Mouse (Mus musculus): ENCODE measurements around the gene Rbm48. TPM values are rescaled to one million over a fixed set of nuclear protein-coding genes. Genes with fewer than 3 reads are reported as not detected.
A peak's percentile ranks its signal among the peaks of the same experiment; 100 is the strongest.

Gene Rbm48
- polyA plus RNA-seq, 1 experiment = 1.9 TPM

DNA sequence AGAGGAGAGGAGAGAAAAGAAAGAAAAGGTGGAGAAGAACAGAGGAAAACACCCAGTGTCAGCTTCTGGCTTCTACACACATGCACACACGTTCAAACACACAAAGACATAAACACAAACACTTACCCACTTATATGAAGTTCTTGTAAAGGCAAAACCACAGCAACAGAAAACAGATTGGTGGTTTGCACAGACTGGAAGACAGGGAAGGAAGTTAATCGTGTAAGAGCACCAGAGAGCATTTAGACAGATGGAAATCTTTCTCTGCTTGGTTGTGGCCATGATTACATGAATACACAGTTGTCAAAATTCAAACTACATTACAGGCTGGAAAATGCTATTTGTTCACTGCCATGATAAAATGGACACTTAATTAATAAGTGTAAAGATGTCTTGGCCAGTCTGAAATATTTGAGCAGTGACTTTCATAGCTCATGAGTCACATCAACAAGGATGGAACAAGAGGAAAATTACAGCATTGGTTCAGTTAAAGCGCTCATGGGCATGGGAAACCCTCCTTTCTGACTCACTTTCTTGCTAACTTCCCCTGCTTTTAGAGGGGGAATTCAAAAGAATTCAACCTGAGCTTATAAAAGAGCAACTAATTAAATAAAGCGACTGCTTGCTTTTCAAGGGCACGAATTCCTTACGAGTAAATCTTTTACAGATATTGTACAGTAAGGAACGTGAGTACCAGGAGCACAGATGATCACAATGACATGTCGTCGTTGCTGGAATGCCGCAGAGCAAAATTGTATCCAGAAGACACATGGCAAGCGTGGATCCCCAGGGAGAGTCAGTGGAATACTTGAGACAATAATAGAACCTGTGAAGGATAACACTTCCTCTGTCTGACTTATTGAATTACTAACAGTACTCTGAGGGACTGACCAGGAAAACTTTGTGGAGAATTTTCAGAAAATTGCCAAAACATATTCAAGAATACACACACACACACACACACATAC, 57.6 kb downstream of the Rbm48 start:
- Histone ChIP-seq H3ac (ENCODE audit: control insufficient read depth, insufficient read length) (no peak overlapping the region), H3K27me3 (ENCODE audit: control insufficient read depth, insufficient read depth, insufficient read length) (no peaks in the 10 kb centered on the region), H3K79me2 (ENCODE audit: control insufficient read depth, insufficient read depth) (no peaks in the 10 kb centered on the region), H3K4me3 (no peak overlapping the region), H3K4me2 (ENCODE audit: low read depth) (peak overlapping the region; percentile 69), H3K36me3 (ENCODE audit: control insufficient read depth, insufficient read depth) (no peaks in the 10 kb centered on the region)
- TF ChIP-seq POLR2A (IDR thresholded peaks at IDR 0.05; ENCODE audit: insufficient read length, low read depth) = no peak
- TF ChIP-seq TCF12 (IDR thresholded peaks at IDR 0.05; ENCODE audit: insufficient read depth, poor library complexity, severe bottlenecking) = no peak
- TF ChIP-seq MAX (IDR thresholded peaks at IDR 0.05; ENCODE audit: low read depth) = no peak

DNA sequence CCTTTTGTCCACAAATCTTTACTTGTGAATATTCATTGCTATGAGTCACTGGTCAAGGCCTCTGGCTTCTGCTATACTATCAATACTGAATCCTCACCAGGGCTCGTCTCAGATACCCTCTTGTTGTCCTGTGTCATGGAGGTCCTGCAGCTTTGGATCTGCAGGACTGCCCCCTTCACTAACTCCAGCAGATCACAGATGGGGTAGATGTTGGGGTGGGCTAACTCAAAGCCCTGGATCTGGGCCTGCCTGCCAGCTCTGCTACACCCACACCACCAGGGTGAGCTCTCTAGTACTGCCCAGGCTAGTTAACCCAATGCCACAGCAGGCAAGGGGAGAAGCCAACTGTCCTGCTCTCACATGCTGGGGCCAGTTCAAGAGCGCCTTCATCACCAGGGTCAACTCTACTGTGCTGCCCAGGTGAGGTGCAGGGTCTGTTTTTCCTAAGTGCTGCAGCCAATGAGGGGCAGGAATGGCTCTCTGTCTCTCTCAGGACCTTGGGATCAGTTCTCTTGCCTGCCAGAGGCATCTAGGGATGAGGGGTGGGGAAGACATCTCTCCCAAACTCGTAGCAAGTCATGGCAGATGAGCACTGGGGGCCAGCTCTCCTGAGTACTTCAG, 59.7 kb downstream of the Rbm48 start:
- H3K4me3 ChIP-seq = no peak overlapping the region
- no peak overlapping the region for H3ac ChIP-seq (ENCODE audit: control insufficient read depth, insufficient read length)
- no peaks in the 10 kb centered on the region for H3K27me3 ChIP-seq (ENCODE audit: control insufficient read depth, insufficient read depth, insufficient read length)
- H3K4me2 ChIP-seq (ENCODE audit: low read depth) = no peak overlapping the region
- TF ChIP-seq TCF12 (IDR thresholded peaks at IDR 0.05; ENCODE audit: insufficient read depth, poor library complexity, severe bottlenecking) = no peak
- TF ChIP-seq POLR2AphosphoS2 (IDR thresholded peaks at IDR 0.05; ENCODE audit: insufficient read length, low read depth) = no peak
- TF ChIP-seq MAX (IDR thresholded peaks at IDR 0.05; ENCODE audit: low read depth) = no peak
- no peak for TF ChIP-seq USF1 (IDR thresholded peaks at IDR 0.05; ENCODE audit: low read depth)
- TF ChIP-seq REST (IDR thresholded peaks at IDR 0.05; ENCODE audit: insufficient read depth, insufficient read length) = no peak
- no peak for TF ChIP-seq MYOD1 (IDR thresholded peaks at IDR 0.05; ENCODE audit: control insufficient read depth in 1 of 3, insufficient read length in 2 of 3, low read depth in 2 of 3)
- no peak for TF ChIP-seq TCF3 (IDR thresholded peaks at IDR 0.05; ENCODE audit: insufficient read length, low read depth)
- TF ChIP-seq CEBPB (IDR thresholded peaks at IDR 0.05; ENCODE audit: insufficient read depth, poor library complexity, severe bottlenecking) = no peak
- TF ChIP-seq SRF (IDR thresholded peaks at IDR 0.05; ENCODE audit: control insufficient read depth, insufficient read length, low read depth) = no peak
- no peak for TF ChIP-seq MYOG (IDR thresholded peaks at IDR 0.05; ENCODE audit: control insufficient read depth in 1 of 3, insufficient read depth in 1 of 3, insufficient read length in 2 of 3, low read depth in 2 of 3)
- TF ChIP-seq E2F4 (IDR thresholded peaks at IDR 0.05; ENCODE audit: insufficient read depth) = no peak
- no peak for TF ChIP-seq POLR2A (IDR thresholded peaks at IDR 0.05; ENCODE audit: insufficient read length, low read depth)
- H3K36me3 ChIP-seq (ENCODE audit: control insufficient read depth, insufficient read depth) = no peaks in the 10 kb centered on the region
- no peaks in the 10 kb centered on the region for H3K79me2 ChIP-seq (ENCODE audit: control insufficient read depth, insufficient read depth)

Other genes with a start within 250 kb of the Rbm48 start
- gene Fam133b, start 52.8 kb downstream of the Rbm48 start, polyA plus RNA-seq (2012; fragmentation: generic; extraction: Trizol) = 10.3 TPM
- 0.38 TPM for gene 1700109H08Rik, start 25.0 kb downstream of the Rbm48 start, polyA plus RNA-seq (2012; fragmentation: generic; extraction: Trizol)
- 4.2 TPM for gene Pex1, start 519 bp downstream of the Rbm48 start, polyA plus RNA-seq (2012; fragmentation: generic; extraction: Trizol)
- not detected for gene Tmbim7, start 54.6 kb upstream of the Rbm48 start, polyA plus RNA-seq (2012; fragmentation: generic; extraction: Trizol)
- 89.9 TPM for gene Gatad1, start 60.6 kb upstream of the Rbm48 start, polyA plus RNA-seq (2012; fragmentation: generic; extraction: Trizol)
- gene Ankib1, start 206.3 kb upstream of the Rbm48 start, polyA plus RNA-seq (2012; fragmentation: generic; extraction: Trizol) = 8.5 TPM
- 6.5 TPM for gene Krit1, start 206.6 kb upstream of the Rbm48 start, polyA plus RNA-seq (2012; fragmentation: generic; extraction: Trizol)
- gene Lrrd1, start 248.6 kb upstream of the Rbm48 start, polyA plus RNA-seq (2012; fragmentation: generic; extraction: Trizol) = 0.04 TPM